Mouse (Mus musculus) splenic B cell, adult 2 months (primary cell): Measurements from ENCODE around the gene Dtnb.
"Not testable (repeated sequence)": the region's sequence is repeated elsewhere in the genome, so short reads cannot be mapped to it uniquely, and the experiment has no call there.

Experiments used
- DNase-seq: peaks from one replicate; pipeline ENCODE4 v3.0.0-alpha.2; 2011; ENCODE audit warnings: low read depth, low spot score
- H3K27me3 ChIP-seq: 2 replicates; pipeline ENCODE4 v1.6.1; 2012; ENCODE audit warnings: mild to moderate bottlenecking, low read length, moderate library complexity, mixed read lengths; ENCODE audit not compliant: control insufficient read depth, poor library complexity, insufficient read depth, severe bottlenecking
- H3K36me3 ChIP-seq: 2 replicates; pipeline ENCODE4 v1.6.1; 2012; ENCODE audit warnings: mild to moderate bottlenecking, low read length, moderate library complexity, mixed read lengths; ENCODE audit not compliant: control insufficient read depth, poor library complexity, insufficient read depth, severe bottlenecking

Dtnb gene

DNA sequence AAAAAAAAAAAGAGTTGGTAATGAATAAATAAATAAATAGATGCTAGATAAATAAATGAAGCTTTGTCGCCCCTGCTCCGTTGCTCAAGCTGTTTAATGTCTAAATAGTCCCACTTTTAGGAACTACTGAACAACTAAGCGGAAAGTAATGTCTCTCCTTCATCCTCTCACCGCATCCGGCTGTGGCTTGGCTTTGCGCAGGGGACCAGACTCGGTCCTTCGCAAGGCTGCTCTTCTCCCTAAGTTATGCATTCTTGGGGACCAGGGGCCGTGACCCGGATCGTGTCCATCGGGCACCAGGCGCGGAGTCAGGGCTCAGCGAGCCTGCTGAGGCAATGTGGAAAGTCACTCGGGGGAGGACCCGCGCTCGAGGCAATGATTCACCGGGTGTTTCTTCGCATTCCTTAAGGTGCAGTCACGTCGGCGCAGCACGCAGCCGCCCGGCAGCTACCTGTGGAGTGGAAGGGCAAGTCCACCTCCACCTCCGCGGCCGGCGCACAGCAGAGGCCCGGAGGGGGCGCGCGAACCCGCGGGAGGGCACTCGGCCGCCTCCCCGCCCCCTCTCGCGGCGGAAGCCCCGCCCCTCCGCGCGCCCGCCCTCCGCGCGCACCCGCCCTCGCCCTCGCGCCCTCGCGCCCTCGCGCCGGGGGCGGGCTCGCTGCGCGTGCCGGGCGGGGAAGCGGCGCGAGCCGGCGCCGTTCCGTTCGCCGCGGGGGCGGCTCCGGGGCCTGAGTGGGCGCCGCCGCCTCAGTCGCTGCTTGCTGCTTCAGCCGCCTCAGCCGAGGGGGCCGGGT is at the start of gene Dtnb:
Gene Dtnb, plus strand, starts transcription at position 595 of the 794 bp plus-strand sequence.
- DNase-seq = peak; percentile 80
- Histone ChIP-seq H3K27me3 (no peaks in the 10 kb centered on the region), H3K36me3 (no peaks in the 10 kb centered on the region)

DNA sequence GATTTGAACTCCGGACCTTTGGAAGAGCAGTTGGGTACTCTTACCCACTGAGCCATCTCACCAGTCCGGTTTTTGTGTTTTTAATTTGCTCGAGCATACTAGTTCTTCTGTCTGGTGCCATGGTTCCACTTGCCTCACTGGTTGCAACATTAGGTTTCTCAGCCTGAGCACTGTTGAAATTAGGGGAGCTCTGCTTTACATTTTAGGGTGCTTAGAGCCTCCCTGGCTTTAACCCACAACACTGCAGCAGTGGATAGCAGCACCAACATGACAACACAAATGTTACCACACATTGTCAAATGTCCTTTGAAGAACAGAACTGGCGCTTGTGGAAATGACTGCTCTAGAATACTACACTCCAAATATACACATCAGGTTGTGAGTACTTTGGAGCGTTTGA is 46.6 kb upstream of the Dtnb start:
- Histone ChIP-seq H3K36me3 (no peaks in the 10 kb centered on the region), H3K27me3 (no peaks in the 10 kb centered on the region)
- DNase-seq = no peak

DNA sequence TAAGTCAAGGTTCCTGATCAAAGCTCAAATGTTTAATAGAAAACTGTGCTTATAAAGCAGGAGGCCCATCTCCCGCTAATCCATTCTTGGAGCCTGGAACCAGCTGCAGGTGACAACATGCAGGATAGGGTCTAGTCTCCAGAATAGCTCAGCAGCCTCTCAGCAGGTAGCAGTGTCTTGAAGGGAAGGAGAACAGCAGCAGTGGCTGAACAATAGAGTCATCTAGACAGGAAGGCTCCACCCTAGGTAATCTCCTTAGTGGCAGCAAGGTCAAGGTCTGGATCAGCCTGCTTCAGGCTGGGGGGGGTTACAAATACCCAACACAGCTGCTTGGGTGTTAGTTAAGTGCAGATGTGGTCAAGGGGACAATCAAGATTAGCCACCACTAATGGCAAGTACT is 36.7 kb upstream of the Dtnb start:
- H3K27me3 ChIP-seq, DNase-seq, H3K36me3 ChIP-seq: not testable (repeated sequence)

DNA sequence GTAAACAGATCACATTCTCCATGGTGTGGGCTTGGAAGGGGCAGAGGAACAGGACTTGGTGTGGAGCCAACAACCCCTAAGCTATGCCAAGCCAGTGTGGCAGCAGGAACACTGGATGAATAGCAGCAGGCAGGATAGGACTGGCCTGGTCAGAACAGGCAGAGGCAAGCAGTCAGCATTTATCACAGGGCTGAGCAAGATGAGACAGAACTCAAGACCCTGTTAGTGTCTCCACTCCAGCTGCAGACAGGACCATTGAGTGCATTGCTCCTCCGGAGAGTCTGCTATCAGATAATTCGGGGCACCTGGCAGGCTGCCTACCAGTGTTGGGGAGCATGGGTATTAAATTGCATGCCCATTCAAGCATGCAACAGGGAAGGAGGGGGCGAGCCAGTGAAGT is 34.6 kb upstream of the Dtnb start:
- Histone ChIP-seq H3K27me3 (no peaks in the 10 kb centered on the region), H3K36me3 (no peaks in the 10 kb centered on the region)
- DNase-seq = no peak

DNA sequence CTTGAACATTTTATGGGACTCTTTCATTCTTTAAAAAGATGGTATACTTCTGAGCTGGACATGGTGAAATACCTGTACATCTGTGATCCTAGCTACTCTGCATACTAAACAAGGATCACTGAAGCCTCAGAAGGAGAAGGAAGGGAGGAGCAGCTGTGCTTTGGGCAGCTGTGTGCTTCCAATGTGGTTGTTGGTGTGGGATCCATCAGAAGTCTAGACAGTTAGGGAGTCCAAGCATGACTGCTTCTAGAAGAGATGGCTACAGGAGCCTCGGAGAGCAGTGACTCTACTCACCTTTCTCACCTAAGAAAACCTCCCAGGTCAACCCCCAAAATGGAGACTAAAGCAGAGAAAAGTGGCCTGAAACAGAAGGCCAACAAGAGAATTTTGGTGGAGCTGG is 34.1 kb upstream of the Dtnb start:
- Histone ChIP-seq H3K27me3 (no peaks in the 10 kb centered on the region), H3K36me3 (no peaks in the 10 kb centered on the region)
- no peak for DNase-seq

DNA sequence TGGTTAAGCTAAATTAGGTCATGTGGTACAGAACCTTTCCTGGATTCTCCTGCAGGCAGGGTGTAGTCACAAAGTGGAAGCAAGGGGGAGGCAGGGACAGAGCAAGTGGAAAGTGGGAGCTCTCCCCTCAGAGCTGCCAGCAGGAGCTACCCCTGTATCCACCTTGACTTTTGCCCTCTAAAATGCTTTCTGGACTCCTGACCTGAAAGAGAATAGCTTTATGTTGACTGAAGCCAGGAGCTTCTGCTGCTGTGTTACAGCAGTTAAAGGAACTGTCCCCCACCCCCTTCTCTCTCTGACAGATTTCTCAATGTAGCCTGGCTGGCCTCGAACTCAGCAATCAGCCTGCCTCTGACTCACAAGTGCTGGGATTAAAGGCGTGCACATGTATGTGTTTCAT is 32.6 kb upstream of the Dtnb start:
- H3K27me3 ChIP-seq = no peaks in the 10 kb centered on the region
- no peak for DNase-seq
- H3K36me3 ChIP-seq = no peaks in the 10 kb centered on the region

DNA sequence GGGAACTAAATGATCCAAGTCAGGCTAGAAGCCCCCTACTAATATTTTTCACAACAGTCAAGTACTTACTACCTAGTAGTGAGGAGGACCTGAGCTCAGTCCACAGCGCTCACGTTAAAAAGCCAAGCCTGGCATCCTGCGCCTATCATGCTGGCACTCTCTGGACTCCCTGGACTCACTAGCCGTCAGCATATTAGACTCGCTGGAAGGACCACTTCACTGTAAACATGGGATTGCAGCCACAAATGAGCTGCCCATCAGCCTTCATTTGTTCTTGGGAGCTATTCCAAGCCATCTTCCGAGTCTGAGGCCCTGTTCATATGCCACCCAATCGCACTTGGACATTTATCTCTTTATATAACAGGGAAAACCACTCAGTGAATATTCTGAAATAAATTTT is 31.3 kb upstream of the Dtnb start:
- Histone ChIP-seq H3K27me3 (no peaks in the 10 kb centered on the region), H3K36me3 (no peaks in the 10 kb centered on the region)
- no peak for DNase-seq

DNA sequence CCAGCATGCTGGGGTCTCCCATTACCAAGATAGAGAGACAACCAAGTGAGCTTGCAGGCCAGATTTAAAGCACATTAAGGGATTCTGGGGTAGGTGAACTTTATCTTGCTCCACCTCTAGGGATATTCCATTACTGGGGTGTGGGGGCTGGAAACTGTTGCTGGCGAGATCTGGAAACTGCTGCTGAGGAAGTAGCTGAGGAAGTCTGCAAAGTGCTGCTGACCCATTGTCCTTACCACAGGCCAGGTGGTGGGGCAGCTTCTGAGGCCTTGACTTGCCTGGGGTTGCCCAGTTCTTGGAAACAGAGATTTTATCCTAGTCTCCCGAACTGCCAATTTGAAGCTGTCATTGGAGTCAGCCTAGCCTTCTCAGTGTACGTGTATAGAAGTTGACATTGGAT is 26.7 kb upstream of the Dtnb start:
- DNase-seq = no peak
- H3K36me3 ChIP-seq = no peaks in the 10 kb centered on the region
- no peaks in the 10 kb centered on the region for H3K27me3 ChIP-seq

DNA sequence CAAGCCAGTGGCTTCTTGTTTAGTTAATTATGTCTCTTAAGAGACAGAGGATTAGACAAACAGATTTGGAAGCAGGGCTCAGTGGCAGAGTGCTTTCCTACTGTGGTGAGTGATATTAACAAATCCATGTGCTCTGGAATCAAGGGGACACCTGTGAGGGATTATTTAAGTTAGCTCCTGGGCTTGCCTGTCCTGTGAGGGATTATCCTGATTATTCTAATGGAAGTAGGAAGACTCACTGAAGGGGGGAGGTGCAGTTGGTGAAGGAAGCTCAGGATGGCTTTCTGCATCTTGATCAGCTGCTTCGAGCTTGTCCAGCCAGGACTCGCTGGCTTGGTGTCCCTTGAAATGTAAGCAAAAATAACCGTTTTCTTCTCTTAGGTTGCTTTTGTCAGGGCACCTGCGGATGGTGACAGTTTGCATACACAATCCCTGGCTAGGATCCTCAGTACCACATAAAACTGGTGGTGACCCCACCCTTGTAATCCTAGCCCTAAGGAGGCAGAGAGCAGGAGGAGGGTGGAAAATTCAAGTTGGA is 26.0 kb upstream of the Dtnb start:
- no peaks in the 10 kb centered on the region for H3K27me3 ChIP-seq
- DNase-seq = no peak
- H3K36me3 ChIP-seq = no peaks in the 10 kb centered on the region

DNA sequence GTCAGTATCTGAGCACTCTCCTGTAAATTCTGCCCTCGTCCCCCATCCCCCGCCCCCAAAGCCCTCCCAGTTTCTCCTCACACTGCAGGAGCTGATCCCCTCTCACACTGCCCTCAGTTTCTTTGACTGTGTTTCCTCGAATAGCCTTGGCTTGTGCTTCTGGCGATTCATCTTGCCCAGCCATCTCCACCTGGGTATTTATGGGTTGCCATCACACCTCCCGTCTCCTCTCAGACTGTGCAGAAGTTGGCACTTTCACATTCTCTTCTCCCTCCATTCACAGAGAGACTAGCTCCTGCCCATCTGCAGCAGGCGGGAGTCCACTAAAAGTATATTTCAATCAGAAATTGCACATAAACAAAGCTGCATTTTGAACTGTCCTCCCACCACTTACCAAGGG is 25.4 kb upstream of the Dtnb start:
- H3K36me3 ChIP-seq = no peaks in the 10 kb centered on the region
- H3K27me3 ChIP-seq = no peaks in the 10 kb centered on the region
- DNase-seq = no peak

DNA sequence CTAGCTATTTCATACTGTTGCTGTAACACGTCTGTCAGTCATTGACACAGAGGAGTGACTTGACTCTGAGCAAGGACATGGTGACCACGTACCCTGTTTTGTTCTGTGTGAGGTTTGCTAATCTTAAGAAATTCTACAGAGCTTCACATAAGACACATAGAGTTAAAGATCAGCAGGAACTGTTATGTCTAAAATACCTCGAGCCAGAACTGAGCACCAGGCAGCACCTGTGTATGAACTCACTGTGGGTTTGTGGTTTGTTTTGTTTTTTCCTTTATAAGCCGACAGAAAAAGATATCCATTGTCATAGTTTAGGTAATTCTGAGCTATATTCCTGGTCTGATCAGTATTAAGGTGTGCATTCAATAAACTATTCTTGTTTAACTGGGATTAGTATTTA is 24.7 kb upstream of the Dtnb start:
- H3K27me3 ChIP-seq = no peaks in the 10 kb centered on the region
- DNase-seq = no peak

DNA sequence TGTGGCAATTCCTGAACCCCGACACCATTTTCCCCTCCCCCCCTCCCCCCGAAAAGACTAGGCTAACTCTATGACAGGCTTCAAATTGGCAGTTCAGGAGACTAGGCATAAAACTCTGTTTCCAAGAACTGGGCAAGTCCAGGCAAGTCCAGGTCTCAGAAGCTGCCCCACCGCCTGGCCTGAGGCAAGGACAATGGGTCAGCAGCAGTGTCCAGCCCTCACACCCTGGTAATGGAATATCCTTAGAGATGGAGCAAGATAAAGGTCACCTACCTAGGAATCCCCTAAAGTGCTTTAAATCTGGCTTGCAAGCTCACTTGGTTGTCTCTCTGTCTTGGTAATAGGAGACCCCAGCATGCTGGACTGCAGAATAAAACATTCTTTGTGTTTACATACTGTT is 24.3 kb upstream of the Dtnb start:
- no peak for DNase-seq
- Histone ChIP-seq H3K36me3 (no peaks in the 10 kb centered on the region), H3K27me3 (no peaks in the 10 kb centered on the region)

More for the DNA sequence above, 24.7 kb upstream of the Dtnb start:
- H3K36me3 ChIP-seq = no peaks in the 10 kb centered on the region

DNA sequence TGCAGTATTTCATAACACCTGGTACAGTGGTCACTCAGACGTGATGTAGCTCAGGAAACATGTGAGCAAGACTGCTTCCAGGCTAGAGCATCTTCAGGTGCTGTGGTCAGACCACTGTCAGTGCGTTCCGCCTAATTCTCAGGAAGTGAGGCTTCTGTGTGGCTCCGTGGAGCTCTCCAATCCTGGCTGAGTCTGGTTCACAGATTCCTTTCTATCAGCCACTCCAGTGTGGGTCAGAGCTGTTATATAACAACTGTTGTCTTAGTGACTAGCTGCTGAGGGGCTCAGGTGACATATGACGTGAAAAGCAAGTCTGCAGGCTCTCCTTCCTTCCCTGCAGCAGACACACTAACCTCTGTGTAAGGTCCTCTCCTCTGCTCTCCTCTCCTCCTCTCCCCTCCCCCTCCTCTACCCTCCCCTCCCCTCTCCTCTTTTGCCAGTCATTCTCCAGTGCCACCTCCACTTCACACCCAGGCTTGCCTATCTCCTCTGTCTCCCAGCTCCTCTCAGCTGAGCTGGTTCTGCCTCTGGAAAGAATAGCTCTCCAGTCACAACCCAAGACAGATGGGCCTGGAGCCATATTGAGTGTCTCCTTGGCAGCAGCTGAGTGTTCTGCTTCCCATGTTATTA is 23.5 kb upstream of the Dtnb start:
- Histone ChIP-seq H3K36me3 (no peaks in the 10 kb centered on the region), H3K27me3 (no peaks in the 10 kb centered on the region)
- DNase-seq = peak; percentile 31

DNA sequence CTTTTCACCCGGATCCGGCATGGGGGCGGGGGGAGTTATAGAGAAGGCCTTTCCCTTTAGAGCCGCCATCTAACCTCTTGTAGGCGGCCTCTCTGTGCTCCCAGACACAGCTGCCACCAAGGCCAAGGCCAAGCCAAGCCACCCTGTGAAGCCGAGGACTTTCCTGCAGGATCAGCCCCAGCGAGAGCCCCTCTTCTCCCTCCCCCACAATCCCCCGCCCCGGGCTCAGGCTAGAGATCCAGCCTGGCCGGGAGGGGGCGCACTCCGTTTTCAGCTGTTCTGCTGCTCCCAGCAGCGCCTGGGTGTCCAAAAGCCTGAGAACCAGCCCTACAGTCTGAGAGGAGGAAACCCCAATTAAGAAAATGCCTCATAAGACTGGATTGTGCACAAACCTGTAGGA is 21.9 kb upstream of the Dtnb start:
- Histone ChIP-seq H3K36me3 (no peaks in the 10 kb centered on the region), H3K27me3 (no peaks in the 10 kb centered on the region)
- DNase-seq = no peak

DNA sequence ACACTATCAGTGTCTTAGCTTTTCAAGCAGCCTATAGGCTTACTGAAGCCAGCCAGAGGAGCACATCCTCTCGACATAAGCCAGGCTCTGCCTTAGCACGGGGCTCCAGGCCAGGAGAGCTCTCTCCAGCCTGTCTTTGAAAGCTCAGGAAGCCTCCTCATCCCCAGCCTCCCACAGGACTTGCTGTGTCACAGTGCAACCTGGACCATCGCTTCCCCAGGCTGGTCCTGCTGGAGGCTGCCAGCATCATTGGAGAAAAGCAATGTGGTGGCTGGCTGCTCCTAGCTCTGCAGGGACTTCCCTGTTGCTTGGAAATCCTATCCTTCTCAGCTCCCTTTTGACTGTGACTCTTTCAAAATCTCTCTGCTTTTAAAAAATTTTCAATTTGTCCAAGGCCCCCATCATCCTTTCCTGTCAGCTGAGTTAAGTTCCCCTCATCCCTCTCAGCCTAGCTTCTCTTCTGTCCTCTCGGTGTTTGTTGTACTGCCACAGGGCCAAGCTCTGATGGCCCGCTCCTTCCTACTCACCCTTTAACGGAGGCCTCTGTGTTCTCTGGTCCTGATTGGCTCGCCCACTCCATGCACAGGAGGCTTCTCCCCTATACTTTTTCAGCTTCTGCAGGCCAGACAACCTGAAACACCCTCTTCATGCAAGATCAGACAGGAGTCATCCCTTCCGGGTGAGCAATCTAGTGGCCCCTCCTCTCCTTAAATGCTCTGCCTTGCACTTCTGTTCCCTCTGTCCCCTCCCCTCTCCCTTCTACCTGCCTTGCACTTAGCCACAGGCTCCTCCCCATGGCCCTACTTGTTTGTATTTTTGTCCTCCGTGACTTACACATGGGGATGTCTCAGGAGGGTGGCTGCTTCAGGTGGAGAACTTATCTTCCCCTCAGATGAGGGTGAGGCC is 14.5 kb upstream of the Dtnb start:
- no peak for DNase-seq
- Histone ChIP-seq H3K36me3 (no peaks in the 10 kb centered on the region), H3K27me3 (no peaks in the 10 kb centered on the region)
